Mouse (Mus musculus) frontal cortex, postnatal 36 days (tissue): Measurements from ENCODE around the gene Pappa2.

Source experiments
- DNase-seq, 2 experiments: peaks; one replicate each; pipeline ENCODE4 v3.0.0; 2022; ENCODE audit warnings: low spot score in 2 of 2

Pappa2 gene

DNA sequence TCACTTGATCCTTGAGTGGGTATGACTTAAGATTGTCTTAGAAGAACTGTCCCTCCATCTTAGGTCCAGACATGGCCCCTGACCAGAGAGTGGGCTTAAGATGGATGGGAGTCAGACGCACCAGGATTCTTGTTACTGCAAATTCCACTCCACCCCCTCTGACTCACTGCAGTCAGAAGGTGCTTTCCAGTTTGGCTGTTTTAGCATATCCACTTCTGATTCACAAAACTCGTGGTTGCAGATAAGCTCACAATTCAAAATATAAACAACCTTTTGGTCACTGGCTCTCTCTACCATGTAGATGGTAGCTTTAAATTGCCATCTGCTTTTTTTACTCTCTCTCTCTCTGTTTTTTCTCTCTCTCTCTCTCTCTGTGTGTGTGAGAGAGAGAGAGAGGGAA, 214.4 kb downstream of the Pappa2 start:
- no peak for DNase-seq

DNA sequence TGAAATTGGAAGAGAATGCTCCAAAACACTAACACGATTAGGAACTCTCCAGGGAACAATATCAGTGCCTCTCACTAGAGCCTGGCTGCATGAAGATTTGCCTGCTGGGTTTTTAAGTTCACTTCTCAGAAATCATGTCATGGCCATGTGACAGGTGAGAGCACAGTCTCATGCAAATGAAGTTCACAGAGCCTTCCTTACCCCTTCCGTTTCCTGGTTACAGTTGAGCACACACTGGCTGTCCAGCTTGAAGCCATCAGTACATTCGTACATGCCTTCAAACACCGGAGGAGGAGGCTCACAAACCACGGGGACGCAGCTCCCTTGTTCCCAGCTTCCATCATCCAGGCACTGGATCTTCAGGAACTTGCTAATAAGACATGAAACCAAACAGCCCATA, 215.6 kb downstream of the Pappa2 start:
- no peak for DNase-seq

- no peak for DNase-seq
Measured at GRCm38 (mm10) chr1:158764211-158764610, 216.1 kb downstream of the Pappa2 start.

DNA sequence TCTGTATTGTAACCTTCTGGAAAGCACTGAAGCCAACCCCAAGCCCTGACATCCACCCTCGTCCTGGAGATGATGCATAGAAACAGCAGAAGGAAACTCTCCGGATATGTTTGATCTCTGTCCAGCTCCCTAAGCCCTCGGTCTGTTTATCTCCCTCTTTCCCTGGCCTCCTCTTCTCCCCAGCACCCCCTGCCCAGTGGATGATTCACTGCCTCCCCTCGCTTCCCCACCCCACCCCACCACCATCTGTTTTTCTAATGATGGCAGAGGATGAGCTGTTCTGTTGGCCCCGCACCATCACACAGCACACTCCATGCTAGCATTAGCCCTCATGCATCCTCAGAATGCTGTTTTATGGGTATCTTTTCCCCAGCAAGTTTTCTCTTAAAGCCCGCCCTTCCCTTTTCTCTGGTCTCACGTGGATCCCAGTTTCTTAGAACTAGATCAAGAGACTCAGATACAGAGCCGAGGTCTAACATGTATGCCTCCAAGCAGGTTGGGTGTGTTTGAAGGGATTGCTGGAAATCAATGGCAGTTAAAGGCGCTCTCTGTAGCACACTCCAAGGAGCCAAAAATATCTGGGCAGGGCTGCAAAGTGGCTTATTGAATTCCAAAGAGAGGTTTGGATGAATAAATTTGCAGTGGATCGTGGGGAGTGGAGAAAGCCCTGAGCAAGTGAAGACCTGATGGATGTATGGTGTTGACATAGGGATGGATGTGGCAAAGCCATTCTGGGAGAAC, 231.8 kb downstream of the Pappa2 start:
- DNase-seq = no peak

DNA sequence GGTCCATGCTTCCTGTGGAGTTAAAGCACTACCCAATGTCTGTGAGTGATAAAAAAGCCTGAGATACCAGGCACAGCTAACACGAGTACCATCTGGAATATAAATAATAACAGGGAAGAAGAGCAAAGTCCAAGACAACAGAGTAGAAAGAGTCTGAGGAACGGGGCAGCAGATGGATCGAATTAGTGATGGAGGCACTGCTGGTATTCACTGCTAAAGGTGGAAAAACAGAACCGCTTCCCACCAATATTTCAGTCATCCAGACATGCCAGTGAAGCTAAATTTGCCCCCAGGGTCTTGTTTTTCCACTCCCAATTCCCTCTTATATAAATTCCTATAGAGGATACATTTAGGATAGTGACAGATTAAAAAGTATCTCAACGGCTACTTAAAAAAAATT, 238.8 kb downstream of the Pappa2 start:
- no peak for DNase-seq

DNA sequence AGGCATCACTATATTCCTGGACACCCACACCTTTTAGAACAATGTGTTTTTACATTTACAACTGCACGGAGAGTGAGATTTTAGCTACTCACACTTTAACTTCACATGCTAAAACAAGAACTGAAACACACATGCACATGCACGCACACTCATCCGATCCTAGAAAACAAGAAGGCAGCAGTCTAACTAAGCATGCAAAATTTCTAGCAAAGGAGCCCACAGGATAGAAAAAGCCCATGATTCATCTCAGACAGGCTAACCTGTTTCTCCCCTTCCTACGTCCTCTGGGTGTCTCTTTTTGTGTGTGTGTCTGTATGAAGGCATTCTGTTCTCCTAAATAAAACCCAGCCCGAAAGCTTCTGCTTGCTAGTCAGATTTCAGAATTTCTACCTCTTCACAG, 239.3 kb downstream of the Pappa2 start:
- peak in 1 of 2 experiments; percentile 26 for DNase-seq

GRCm38 (mm10) chr1:158740161-158740766, 240.0 kb downstream of the Pappa2 start:
- DNase-seq = no peak

GRCm38 (mm10) chr1:158739132-158739919, 241.0 kb downstream of the Pappa2 start:
- DNase-seq = no peak

DNA sequence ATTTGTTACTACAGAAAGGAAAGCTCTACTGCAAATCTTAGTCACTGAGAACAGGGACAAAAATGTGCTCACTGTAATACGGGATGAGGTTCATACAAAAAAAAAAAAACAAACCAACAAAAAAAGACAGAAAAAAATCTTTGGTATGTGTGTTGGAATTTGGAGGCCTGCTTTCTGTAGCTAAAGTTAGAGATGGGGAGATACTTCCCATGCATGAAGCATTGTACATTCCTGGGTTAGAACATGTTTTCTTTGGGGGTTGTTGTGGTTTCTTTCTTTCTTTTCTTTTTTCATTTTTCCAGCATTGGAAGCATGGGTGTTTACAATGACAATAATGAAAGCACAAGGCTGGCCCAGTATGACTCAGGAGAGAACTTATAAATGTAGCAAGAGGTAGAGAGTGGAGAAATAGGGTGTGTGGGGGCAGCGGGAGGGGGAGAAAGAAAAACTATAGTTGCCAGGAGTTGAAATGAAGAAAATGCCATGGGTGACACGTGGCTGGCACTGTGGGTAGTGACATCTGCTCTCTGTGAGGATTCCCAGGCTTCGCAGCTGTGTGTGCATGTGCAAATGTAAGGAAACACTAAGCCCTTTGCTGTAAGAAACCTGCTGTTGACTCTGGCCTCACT, 247.3 kb downstream of the Pappa2 start:
- peak; percentile 67 to 77 for DNase-seq

DNA sequence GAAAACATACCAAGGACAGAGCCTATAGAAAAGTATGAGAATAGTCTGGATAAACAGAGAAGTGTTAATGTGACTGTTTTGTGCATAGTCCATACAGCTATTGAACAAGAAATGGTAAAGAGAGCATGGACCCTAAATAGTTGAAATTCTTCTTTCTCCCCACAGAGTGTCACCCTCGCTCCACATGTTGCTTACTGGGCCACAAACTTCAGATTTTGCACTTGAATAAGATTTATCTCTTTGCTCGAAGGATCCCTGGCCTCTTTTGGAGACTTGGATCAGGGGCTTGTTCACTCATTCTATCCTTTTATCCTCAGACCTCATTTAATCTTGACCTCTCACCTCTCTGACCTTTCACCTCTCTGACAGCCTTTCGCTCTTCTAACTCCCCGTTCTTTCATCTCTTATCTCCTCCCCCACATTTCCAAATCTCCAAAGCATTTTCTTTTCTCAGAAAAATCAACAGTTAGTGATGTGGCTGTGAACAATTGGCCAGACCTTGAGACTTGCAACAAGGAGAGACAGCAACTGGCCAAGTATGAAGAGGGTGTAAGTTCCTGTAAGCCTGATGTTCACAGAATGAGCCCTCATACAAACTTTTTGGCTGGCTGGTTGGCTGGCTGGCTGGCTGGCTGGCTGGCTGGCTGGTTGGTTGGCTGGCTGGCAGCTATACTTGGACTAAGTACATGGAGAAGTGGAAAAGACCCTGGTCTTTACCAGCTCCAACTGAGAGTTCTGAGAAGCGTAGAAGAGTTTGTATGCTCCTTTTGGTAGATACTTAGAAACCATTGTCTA, 266.8 kb downstream of the Pappa2 start:
- peak; percentile 13 to 25 for DNase-seq

- no peak for DNase-seq
Measured at GRCm38 (mm10) chr1:158701336-158701735, 279.0 kb downstream of the Pappa2 start.

DNA sequence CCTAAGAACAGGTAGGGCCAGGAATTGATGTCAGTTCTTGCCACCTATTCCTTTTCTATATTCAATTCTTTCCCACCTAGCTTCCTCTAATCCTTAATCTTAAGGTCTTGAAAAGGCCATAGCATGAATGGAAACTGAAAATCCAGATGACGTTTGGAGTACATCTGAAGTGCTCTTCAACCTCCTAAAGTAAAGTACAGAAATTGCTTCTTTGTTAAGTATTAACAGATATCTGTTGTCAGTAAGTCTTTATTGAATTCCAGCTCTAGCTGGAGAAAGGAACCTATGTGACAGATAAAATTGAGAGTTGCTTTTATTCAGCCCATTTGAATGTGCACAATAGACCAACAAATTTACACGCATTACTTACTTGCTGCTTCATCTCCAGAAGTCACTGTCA, 280.1 kb downstream of the Pappa2 start:
- DNase-seq = no peak

DNA sequence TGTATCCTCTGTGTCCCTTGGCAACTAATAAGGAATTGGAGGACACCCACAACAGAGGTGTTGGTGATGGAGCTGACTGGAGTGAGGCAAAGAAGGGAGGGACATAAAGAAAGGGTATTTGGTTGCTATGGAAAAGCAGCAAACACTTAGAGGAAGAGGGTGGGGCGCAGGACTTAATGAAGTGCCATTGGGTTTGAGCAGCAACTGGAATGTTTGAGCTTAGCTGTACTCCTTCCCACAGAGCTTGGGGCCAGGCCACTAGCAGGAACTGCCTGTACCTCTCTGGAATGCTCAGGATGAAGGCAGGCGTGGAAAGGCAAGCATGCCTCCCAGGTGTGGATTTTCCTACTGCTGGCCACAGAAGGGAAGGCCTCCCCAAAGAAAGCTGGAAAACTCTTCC, 281.0 kb downstream of the Pappa2 start:
- no peak for DNase-seq

DNA sequence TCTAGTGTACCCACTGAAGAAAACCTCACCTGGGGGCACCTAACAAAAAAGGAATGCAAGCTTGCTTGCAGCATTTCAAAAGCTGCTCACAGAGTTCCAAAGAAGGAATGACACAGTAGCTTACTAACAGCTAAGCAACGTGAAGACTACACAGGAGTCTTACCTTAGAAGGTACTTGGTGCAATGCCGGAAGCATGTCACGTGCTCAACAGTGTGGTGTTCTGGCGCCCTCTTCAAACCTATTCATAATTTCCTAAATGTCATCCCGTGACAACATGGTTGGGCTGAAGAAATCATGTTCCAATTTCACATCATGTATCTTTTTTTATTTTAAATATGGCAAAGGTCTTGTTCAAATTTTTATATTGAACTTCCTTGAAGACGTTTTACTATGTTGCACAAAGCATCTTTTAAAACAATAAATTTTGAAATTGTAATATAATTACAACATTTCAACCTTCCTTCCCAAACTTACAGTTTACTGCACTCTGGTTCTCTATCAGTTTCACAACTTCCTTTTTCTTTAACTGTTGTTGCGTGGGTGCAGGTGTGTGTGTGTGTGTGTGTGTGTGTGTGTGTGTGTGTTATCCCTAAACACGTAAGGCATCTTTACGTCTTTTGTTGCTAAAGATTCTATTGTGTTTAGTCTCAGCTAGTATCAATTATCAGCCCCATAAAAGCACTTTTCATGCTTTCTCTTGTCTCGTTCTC, 282.3 kb downstream of the Pappa2 start:
- DNase-seq = no peak

DNA sequence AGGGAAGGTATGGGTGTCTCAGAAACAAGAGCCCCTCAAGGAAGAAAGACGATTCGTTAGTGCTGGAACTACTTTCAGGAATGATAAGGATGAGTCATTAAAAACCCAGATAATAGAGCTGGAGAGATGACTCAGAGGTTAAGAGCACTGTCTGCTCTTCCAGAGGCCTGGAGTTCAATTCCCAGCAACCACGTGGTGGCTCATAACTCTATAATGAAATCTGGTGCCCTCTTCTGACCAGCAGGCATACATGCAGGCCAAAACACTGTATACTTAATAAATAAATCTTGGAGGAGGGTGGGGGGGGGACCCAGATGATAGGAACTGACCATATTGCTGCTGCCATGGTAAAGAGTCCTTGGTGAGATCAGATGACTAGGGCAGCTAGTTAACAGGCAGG, 282.9 kb downstream of the Pappa2 start:
- no peak for DNase-seq

GRCm38 (mm10) chr1:158687726-158688125, 292.6 kb downstream of the Pappa2 start:
- no peak for DNase-seq

- DNase-seq = peak; percentile 44 to 55
Measured at GRCm38 (mm10) chr1:158669971-158670592, 310.2 kb downstream of the Pappa2 start.

- no peak for DNase-seq
Measured at GRCm38 (mm10) chr1:158666001-158666400, 314.3 kb downstream of the Pappa2 start.
